Mouse (Mus musculus) liver, embryonic 14.5 days (tissue): ENCODE results near the gene Trappc12. TPM values are rescaled to one million over a fixed set of nuclear protein-coding genes. Genes with fewer than 3 reads are reported as not detected.

Experiments used
- ATAC-seq: fragments of 200-750 bp; cut with Nextera tagmentation; 2 replicates; pipeline ENCODE4 v1.8.0; 2017; ENCODE audit warnings: moderate number of reproducible peaks, mild to moderate bottlenecking, moderate library complexity; ENCODE audit not compliant: insufficient read depth
- DNase-seq, 3 experiments: peaks; one replicate each; pipeline ENCODE4 v3.0.0-alpha.2; 2012 to 2013; ENCODE audit warnings: low read depth in 3 of 3, low spot score in 3 of 3
- H3K27ac ChIP-seq: fragments of 300-500 bp; sonication (generic); 2 replicates; pipeline ENCODE4 v1.5.1; 2014; ENCODE audit warnings: moderate library complexity, mild to moderate bottlenecking, control low read depth, inconsistent platforms
- H3K27me3 ChIP-seq: fragments of 300-500 bp; sonication (generic); 2 replicates; pipeline ENCODE4 v1.6.1; 2014; ENCODE audit warnings: mild to moderate bottlenecking, low read length, moderate library complexity; ENCODE audit not compliant: control insufficient read depth, insufficient read depth
- H3K36me3 ChIP-seq: fragments of 300-500 bp; sonication (generic); replicated peaks from 2 replicates; pipeline ENCODE4 v1.6.1; 2014; ENCODE audit warnings: low read depth; ENCODE audit not compliant: control insufficient read depth, insufficient read depth
- H3K4me1 ChIP-seq, 2 experiments: fragments of 200-500 bp in 1 of 2; fragments of 300-500 bp in 1 of 2; sonication (generic) in 1 of 2; replicated peaks; 2 replicates each; pipeline ENCODE4 v1.6.1; 2012 to 2014; ENCODE audit warnings: antibody characterized with exemption in 1 of 2, inconsistent platforms in 1 of 2, low read length in 1 of 2; ENCODE audit not compliant: control insufficient read depth in 2 of 2, insufficient read depth in 2 of 2
- H3K4me2 ChIP-seq: fragments of 300-500 bp; sonication (generic); 2 replicates; pipeline ENCODE4 v1.6.1; 2014; ENCODE audit warnings: low read depth, mild to moderate bottlenecking, control low read depth, moderate library complexity
- H3K4me3 ChIP-seq, 2 experiments: fragments of 200-500 bp in 1 of 2; fragments of 300-500 bp in 1 of 2; sonication (generic) in 1 of 2; 2 replicates each; pipeline ENCODE4 v1.5.1; 2012 to 2014; ENCODE audit warnings: low read depth in 2 of 2, low read length in 2 of 2, mild to moderate bottlenecking in 2 of 2, control low read depth in 1 of 2, inconsistent platforms in 1 of 2, moderate library complexity in 1 of 2; ENCODE audit not compliant: insufficient read depth in 1 of 2
- H3K9ac ChIP-seq: fragments of 300-500 bp; sonication (generic); replicated peaks from 2 replicates; pipeline ENCODE4 v1.6.1; 2014; ENCODE audit warnings: mild to moderate bottlenecking, control low read depth, moderate library complexity
- H3K9me3 ChIP-seq: fragments of 300-500 bp; sonication (generic); 2 replicates; pipeline ENCODE4 v1.6.1; 2016; ENCODE audit warnings: low read length, mixed read lengths; ENCODE audit not compliant: control insufficient read depth
- CTCF ChIP-seq: IDR thresholded peaks from 2 replicates; pipeline ENCODE4 v1.5.1; 2016; ENCODE audit warnings: antibody characterized with exemption, low read depth, control low read depth
- EP300 ChIP-seq: IDR thresholded peaks from 2 replicates; pipeline ENCODE4 v1.6.1; 2016; ENCODE audit warnings: antibody characterized with exemption, low read depth
- WGBS: fragments of 180-500 bp; shearing (Covaris S2); extraction: QIAGEN DNeasy Blood & Tissue Kit; methylation state at CpG from one replicate; pipeline ENCODE4 v1.1.7; 2014; ENCODE audit not compliant: insufficient replicate concordance; 5-methylcytosine and 5-hydroxymethylcytosine counted together
- polyA plus RNA-seq, 2 experiments: library from polyadenylated mRNA; depleted of rRNA in 1 of 2; stranded (reverse) in 1 of 2; unstranded in 1 of 2; fragments of >200 nt; fragmentation: Nextera tagmentation in 1 of 2; extraction: Ambion mirVana in 1 of 2; gene quantifications; 2 replicates each; pipeline versions ENCODE4 v1.2.1 to v1.2.3; 2012 to 2014

Gene Trappc12
- polyA plus RNA-seq, 2 experiments, result 11.6 to 13.1 TPM

- Histone ChIP-seq H3K4me3 (no peak overlapping the region), H3K36me3 (peaks cover 10% of the 10 kb centered on the region), H3K9me3 (no peaks in the 10 kb centered on the region), H3K9ac (no peak overlapping the region), H3K4me2 (no peak overlapping the region), H3K4me1 (no peaks in the 10 kb centered on the region; a peak in 1 of 4 replicates), H3K27me3 (no peaks in the 10 kb centered on the region), H3K27ac (no peak overlapping the region)
- WGBS, result 78% methylated on average over 7 of the region's 7 CpGs
- no peak for DNase-seq
- no peak for TF ChIP-seq CTCF
- TF ChIP-seq EP300, result no peak
- no peak for ATAC-seq
These were observed 55.5 kb downstream of the Trappc12 start for GRCm38 (mm10) chr12:28694776-28695175.

GRCm38 (mm10) chr12:28694231-28694630 lies 56.0 kb downstream of the Trappc12 start:
- Histone ChIP-seq H3K4me3 (no peak overlapping the region), H3K4me1 (no peaks in the 10 kb centered on the region; a peak in 1 of 4 replicates), H3K27me3 (no peaks in the 10 kb centered on the region), H3K4me2 (no peak overlapping the region), H3K27ac (no peak overlapping the region), H3K9me3 (no peaks in the 10 kb centered on the region), H3K36me3 (peaks cover 15% of the 10 kb centered on the region), H3K9ac (no peak overlapping the region)
- no peak for TF ChIP-seq CTCF
- WGBS, result 76% methylated on average over 2 of the region's 2 CpGs
- DNase-seq, result no peak
- no peak for ATAC-seq

GRCm38 (mm10) chr12:28693738-28694137 lies 56.5 kb downstream of the Trappc12 start:
- no peak overlapping the region for H3K4me3 ChIP-seq
- peaks cover 15% of the 10 kb centered on the region for H3K36me3 ChIP-seq
- H3K27me3 ChIP-seq, result no peaks in the 10 kb centered on the region
- no peak for TF ChIP-seq EP300
- TF ChIP-seq CTCF, result no peak
- ATAC-seq, result no peak
- no peak overlapping the region for H3K27ac ChIP-seq
- H3K4me2 ChIP-seq, result no peak overlapping the region
- no peak for DNase-seq
- WGBS, result 54% methylated on average over 3 of the region's 3 CpGs
- no peak overlapping the region for H3K9ac ChIP-seq
- H3K4me1 ChIP-seq, result no peaks in the 10 kb centered on the region; a peak in 1 of 4 replicates
- no peaks in the 10 kb centered on the region for H3K9me3 ChIP-seq

GRCm38 (mm10) chr12:28690730-28691129 lies 59.5 kb downstream of the Trappc12 start:
- TF ChIP-seq EP300, result no peak
- no peak for TF ChIP-seq CTCF
- WGBS, result 90% methylated on average over 7 of the region's 7 CpGs
- Histone ChIP-seq H3K4me2 (no peak overlapping the region), H3K9ac (no peak overlapping the region), H3K36me3 (peaks cover 15% of the 10 kb centered on the region), H3K4me1 (peaks cover 0 to 5% of the 10 kb centered on the region in 2 experiments; a peak in 2 of 4 replicates), H3K9me3 (no peaks in the 10 kb centered on the region), H3K4me3 (no peak overlapping the region), H3K27me3 (no peaks in the 10 kb centered on the region), H3K27ac (no peak overlapping the region)
- no peak for DNase-seq
- no peak for ATAC-seq

- H3K9me3 ChIP-seq, result no peaks in the 10 kb centered on the region
- no peak overlapping the region for H3K9ac ChIP-seq
- H3K27ac ChIP-seq, result no peak overlapping the region
- no peak for DNase-seq
- no peak for ATAC-seq
- H3K27me3 ChIP-seq, result no peaks in the 10 kb centered on the region
- 86% methylated on average over 6 of the region's 6 CpGs for WGBS
- H3K4me2 ChIP-seq, result no peak overlapping the region
- TF ChIP-seq EP300 (no peak), CTCF (no peak)
- H3K36me3 ChIP-seq, result peaks cover 15% of the 10 kb centered on the region
- peaks cover 0 to 5% of the 10 kb centered on the region in 2 experiments; a peak in 2 of 4 replicates for H3K4me1 ChIP-seq
- H3K4me3 ChIP-seq, result no peak overlapping the region
These were observed 61.3 kb downstream of the Trappc12 start for GRCm38 (mm10) chr12:28688996-28689395.
